Mouse (Mus musculus) forelimb bud, embryonic 11.5 days (tissue): ENCODE data around the gene Hnrnph3.

Source experiments
- DNase-seq: peaks from one replicate; pipeline ENCODE4 v3.0.0-alpha.2; 2012; ENCODE audit warnings: low read depth, low spot score

Hnrnph3 gene

DNA sequence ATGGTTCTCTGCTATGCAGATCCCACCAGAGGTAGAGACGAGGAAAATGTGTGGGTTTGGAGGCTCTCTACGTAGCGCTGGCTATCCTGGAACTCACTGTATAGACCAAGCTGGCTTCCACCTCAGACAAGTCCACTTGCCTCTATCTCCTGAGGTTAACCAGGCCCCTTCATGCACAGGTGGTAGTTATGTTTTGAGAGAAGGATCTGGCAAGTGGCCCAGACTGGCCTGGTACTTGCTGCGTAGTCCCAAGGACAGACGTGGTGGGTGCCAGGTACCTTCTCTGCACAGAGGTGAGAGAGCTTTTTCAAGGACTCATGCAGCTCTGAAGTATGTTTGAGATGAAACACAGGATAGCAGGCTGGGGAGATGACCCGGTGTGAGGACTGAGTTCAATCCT lies 39.5 kb downstream of the Hnrnph3 start:
- DNase-seq = no peak

DNA sequence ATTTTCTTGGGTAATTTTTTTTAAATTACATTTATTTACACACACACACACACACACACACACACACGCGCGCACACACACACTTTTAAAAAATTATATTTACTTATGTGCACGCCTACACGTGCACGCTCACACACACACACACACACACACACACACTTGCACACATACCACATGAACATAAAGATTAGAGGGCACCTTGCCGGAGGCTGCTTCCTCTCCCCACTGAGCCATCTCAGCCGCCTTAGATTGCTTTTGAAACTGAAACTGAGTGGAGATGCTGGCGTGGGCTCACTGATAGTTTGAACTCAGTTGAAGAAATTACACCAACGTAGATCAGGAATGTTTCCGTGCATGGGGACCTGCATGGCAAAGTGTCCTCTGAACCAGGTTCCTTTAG lies 39.9 kb downstream of the Hnrnph3 start:
- no peak for DNase-seq

DNA sequence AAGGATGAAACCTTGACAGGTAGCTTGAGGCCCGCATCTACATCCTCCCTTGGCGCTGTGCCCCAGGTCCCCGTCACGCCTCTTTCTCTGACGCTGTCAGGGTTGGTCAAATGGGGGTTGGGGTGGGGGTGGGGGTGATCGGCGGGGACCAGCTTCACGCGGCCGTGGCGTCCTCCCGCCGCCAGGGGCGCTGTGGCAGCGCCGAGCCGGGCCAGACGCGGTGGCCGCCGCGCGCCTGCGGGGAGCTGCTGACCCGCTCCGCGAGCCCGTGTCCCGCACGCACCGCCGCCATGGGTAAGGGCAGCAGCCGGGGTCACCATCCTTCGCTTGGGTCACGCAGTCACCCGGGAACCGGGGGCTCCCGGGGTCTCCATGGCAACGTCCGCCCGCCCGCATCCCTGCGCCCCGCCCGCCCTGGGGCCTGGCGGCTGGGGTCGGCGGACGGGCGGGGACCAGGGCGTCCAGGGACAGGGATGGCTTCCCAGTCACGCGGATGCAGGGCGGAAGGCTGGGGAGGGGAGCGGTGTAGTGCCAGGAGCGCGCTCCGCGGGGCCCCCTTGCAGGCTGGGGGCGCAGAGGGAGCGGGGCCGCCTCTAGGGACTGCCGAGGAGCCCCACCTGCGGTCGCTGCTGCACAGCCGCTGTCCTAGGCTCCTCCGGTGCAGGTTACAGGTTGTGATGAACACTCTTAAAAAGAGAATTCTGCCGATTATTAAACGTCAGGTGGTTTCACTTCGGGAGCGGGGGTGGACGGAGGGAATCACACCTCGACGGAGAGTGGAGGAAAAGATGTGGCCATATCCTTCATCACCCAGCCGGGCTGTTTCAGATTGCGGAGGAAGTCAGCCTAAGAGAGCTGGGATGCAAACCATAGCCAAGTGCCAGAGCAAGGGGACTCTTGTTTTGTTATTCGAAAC lies 43.7 kb downstream of the Hnrnph3 start, which contains the start of gene Rufy2:
Rufy2 (plus strand) TSS at position 185 of the 916 bp plus-strand sequence.
- DNase-seq = peak; percentile 82

DNA sequence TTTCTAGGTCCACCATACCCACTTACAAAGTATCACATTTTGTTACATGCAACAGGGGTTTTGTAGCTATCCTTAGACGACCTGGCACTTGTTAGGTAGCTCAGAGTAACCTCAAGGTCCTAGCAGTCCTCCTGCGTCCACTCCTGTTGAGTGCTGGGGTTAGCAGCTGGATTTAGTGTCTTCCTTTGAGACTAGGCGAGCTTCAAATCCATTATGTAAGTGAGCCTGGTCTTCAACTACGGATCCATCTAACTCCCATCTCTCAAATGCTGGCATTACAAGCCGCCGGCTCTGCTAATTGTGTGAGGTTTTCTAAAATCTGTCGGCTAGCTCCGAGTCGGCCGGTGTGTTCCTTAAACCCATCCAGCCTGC lies 44.4 kb downstream of the Hnrnph3 start:
- DNase-seq = no peak

DNA sequence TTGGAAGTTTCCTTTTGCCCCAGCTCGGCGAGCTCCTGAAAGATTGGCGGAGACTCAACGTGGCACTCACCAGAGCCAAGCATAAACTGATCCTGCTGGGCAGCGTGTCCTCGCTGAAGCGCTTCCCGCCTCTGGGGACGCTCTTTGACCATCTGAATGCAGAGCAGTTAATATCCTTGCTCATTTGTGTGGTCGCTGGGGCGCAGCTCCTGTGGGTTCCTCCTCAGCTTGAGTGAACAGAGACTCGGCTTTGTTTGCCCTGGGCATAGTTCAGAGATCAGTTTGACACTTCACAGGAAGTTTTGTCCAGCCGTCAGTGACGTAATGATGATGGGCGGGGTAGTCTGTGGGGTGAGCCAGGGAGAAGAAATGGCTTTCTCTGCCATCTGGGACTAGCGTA lies 52.2 kb downstream of the Hnrnph3 start:
- DNase-seq = no peak

DNA sequence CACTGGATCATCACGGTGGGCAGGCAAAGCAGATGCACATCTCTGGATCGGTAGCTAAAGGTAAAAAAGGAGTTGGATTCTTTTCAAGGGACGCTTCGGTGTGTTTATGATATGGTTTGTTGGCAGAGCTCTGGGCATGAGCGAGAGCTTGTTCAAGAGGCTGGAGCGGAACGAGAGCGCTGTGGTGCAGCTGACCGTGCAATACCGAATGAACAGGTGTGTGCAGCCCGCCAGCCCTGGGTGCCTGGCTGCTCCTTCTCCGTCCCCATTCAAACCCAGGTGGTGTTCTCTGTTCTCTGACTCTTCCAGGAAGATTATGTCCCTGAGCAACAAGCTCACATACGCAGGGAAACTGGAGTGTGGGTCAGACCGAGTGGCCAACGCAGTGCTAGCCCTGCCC lies 57.7 kb downstream of the Hnrnph3 start:
- no peak for DNase-seq

DNA sequence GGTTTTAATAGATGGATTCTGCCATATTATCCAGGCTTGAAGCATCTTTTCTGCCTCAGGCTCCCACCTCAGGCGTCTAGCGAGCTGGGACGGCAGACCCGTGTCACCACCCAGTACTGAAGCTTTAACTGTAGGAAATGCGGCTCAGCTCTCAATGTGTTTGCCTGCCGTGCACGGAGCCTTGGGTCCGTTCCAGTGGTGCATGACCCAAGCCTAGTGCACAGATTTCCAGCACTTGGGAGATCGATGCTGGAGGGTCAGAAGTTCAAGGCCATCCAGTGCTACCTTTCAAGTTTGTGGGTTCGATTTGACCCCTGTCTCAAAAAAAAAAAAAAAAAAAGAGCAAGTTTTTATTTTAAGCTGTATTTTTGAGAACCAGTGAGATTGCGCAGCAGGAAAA lies 58.2 kb downstream of the Hnrnph3 start:
- no peak for DNase-seq
